Mouse (Mus musculus) heart, embryonic 14.5 days (tissue): Measurements from ENCODE around the gene Mgme1. TPM values are rescaled to one million over a fixed set of nuclear protein-coding genes. Genes with fewer than 3 reads are reported as not detected.

Source experiments
- ATAC-seq: fragments of 200-750 bp; cut with Nextera tagmentation; 2 replicates; pipeline ENCODE4 v1.8.0; 2017; ENCODE audit warnings: low read depth, moderate TSS enrichment; ENCODE audit not compliant: insufficient number of reproducible peaks, insufficient read depth, low FRiP score
- H3K27ac ChIP-seq, 2 experiments: fragments of 200-500 bp in 1 of 2; fragments of 300-500 bp in 1 of 2; sonication (generic) in 1 of 2; replicated peaks in 1 of 2; 2 replicates each; pipeline ENCODE4 v1.5.1; 2012 to 2014; ENCODE audit warnings: low read depth in 2 of 2, low read length in 2 of 2, control low read depth in 1 of 2, mild to moderate bottlenecking in 1 of 2, mixed read lengths in 1 of 2; ENCODE audit not compliant: control insufficient read depth in 1 of 2, insufficient read depth in 1 of 2
- H3K27me3 ChIP-seq: fragments of 300-500 bp; sonication (generic); 2 replicates; pipeline ENCODE4 v1.6.1; 2014; ENCODE audit warnings: mild to moderate bottlenecking, low read length, control low read depth; ENCODE audit not compliant: control insufficient read depth, insufficient read depth
- H3K36me3 ChIP-seq: fragments of 300-500 bp; sonication (generic); 2 replicates; pipeline ENCODE4 v1.6.1; 2014; ENCODE audit warnings: mild to moderate bottlenecking, control low read depth, low read length, mixed read lengths; ENCODE audit not compliant: control insufficient read depth, insufficient read depth
- H3K4me1 ChIP-seq, 2 experiments: fragments of 200-500 bp in 1 of 2; fragments of 300-500 bp in 1 of 2; sonication (generic) in 1 of 2; 2 replicates each; pipeline ENCODE4 v1.6.1; 2012 to 2014; ENCODE audit warnings: low read length in 2 of 2, control low read depth in 1 of 2, mixed read lengths in 1 of 2; ENCODE audit not compliant: control insufficient read depth in 2 of 2, insufficient read depth in 2 of 2
- H3K4me2 ChIP-seq: fragments of 300-500 bp; sonication (generic); 2 replicates; pipeline ENCODE4 v1.6.1; 2014; ENCODE audit warnings: mild to moderate bottlenecking, low read length
- H3K4me3 ChIP-seq, 2 experiments: fragments of 200-500 bp in 1 of 2; fragments of 300-500 bp in 1 of 2; sonication (generic) in 1 of 2; 2 replicates each; pipeline ENCODE4 v1.5.1; 2012 to 2014; ENCODE audit warnings: low read length in 2 of 2, mild to moderate bottlenecking in 2 of 2, control low read depth in 1 of 2, low read depth in 1 of 2, moderate library complexity in 1 of 2; ENCODE audit not compliant: control insufficient read depth in 1 of 2, insufficient read depth in 1 of 2
- H3K9ac ChIP-seq: fragments of 300-500 bp; sonication (generic); 2 replicates; pipeline ENCODE4 v1.6.1; 2014; ENCODE audit warnings: mild to moderate bottlenecking, low read length
- H3K9me3 ChIP-seq: fragments of 300-500 bp; sonication (generic); 2 replicates; pipeline ENCODE4 v1.6.1; 2016; ENCODE audit warnings: low read length, control low read depth; ENCODE audit not compliant: control insufficient read depth
- WGBS: fragments of 180-500 bp; shearing (Covaris S2); extraction: QIAGEN DNeasy Blood & Tissue Kit; methylation state at CpG from one replicate; pipeline ENCODE4 v1.1.7; 2014; 5-methylcytosine and 5-hydroxymethylcytosine counted together
- polyA plus RNA-seq: library from polyadenylated mRNA; unstranded; fragments of >200 nt; fragmentation: Nextera tagmentation; extraction: Ambion mirVana; gene quantifications from 2 replicates; pipeline ENCODE4 v1.2.1, GENCODE M21; 2014

Mgme1 gene
- polyA plus RNA-seq, 1 experiment from 2014 or later: 21.8 TPM

GRCm38 (mm10) chr2:144272088-144272487 lies 1.6 kb downstream of the Mgme1 start:
- H3K9me3 ChIP-seq: no peaks in the 10 kb centered on the region
- no peak overlapping the region for H3K4me3 ChIP-seq
- H3K4me1 ChIP-seq: peaks cover 0 to 29% of the 10 kb centered on the region in 2 experiments; a peak in 2 of 4 replicates
- 89% methylated on average over 12 of the region's 12 CpGs for WGBS
- no peak overlapping the region for H3K27ac ChIP-seq
- no peak overlapping the region for H3K4me2 ChIP-seq
- H3K27me3 ChIP-seq: no peaks in the 10 kb centered on the region
- peaks cover 31% of the 10 kb centered on the region for H3K36me3 ChIP-seq
- H3K9ac ChIP-seq: no peak overlapping the region
- ATAC-seq: no peak

- Histone ChIP-seq H3K4me1 (peaks cover under 1 to 11% of the 10 kb centered on the region in 2 experiments; a peak in 2 of 4 replicates), H3K9ac (peak overlapping the region; percentile 51; the same call in 1 of the 2 replicates), H3K36me3 (peaks cover 47% of the 10 kb centered on the region), H3K27me3 (no peaks in the 10 kb centered on the region), H3K9me3 (no peaks in the 10 kb centered on the region), H3K4me2 (no peak overlapping the region), H3K27ac (peak overlapping the region; percentile 21 to 70), H3K4me3 (no peak overlapping the region)
- ATAC-seq: no peak
- WGBS: 45% methylated on average over 8 of the region's 8 CpGs
Observed at GRCm38 (mm10) chr2:144274741-144275140, 4.3 kb downstream of the Mgme1 start.

- WGBS: 60% methylated on average over 3 of the region's 3 CpGs
- H3K4me3 ChIP-seq: no peak overlapping the region
- no peaks in the 10 kb centered on the region for H3K27me3 ChIP-seq
- ATAC-seq: peak; percentile 31; the same call in 1 of the 2 replicates
- peaks cover 52% of the 10 kb centered on the region for H3K36me3 ChIP-seq
- H3K9ac ChIP-seq: no peak overlapping the region
- H3K4me2 ChIP-seq: no peak overlapping the region
- H3K4me1 ChIP-seq: peaks cover 4 to 10% of the 10 kb centered on the region in 2 experiments; a peak in 2 of 4 replicates
- no peaks in the 10 kb centered on the region for H3K9me3 ChIP-seq
- H3K27ac ChIP-seq: peak overlapping the region; percentile 65 to 69; a peak in 3 of 4 replicates
Observed at GRCm38 (mm10) chr2:144276885-144277284, 6.4 kb downstream of the Mgme1 start.

GRCm38 (mm10) chr2:144279742-144280141 lies 9.3 kb downstream of the Mgme1 start:
- Histone ChIP-seq H3K27me3 (no peaks in the 10 kb centered on the region), H3K4me3 (no peak overlapping the region), H3K4me2 (no peak overlapping the region), H3K9ac (peak overlapping the region; percentile 5; the same call in 1 of the 2 replicates), H3K9me3 (no peaks in the 10 kb centered on the region), H3K27ac (peak overlapping the region; percentile 69 to 77), H3K36me3 (peaks cover 37% of the 10 kb centered on the region), H3K4me1 (peaks cover 6 to 13% of the 10 kb centered on the region in 2 experiments; a peak in 3 of 4 replicates)
- WGBS: 33% methylated on average over 5 of the region's 5 CpGs
- peak; percentile 71 for ATAC-seq

GRCm38 (mm10) chr2:144280568-144280967 lies 10.1 kb downstream of the Mgme1 start:
- WGBS: 78% methylated on average over 3 of the region's 3 CpGs
- Histone ChIP-seq H3K4me1 (peaks cover 10 to 14% of the 10 kb centered on the region in 2 experiments; a peak in 3 of 4 replicates), H3K36me3 (peaks cover 37% of the 10 kb centered on the region), H3K9ac (no peak overlapping the region), H3K27ac (no peak overlapping the region), H3K27me3 (no peaks in the 10 kb centered on the region), H3K4me2 (no peak overlapping the region), H3K4me3 (no peak overlapping the region), H3K9me3 (no peaks in the 10 kb centered on the region)
- no peak for ATAC-seq

GRCm38 (mm10) chr2:144281417-144281816 lies 11.0 kb downstream of the Mgme1 start:
- H3K4me2 ChIP-seq: no peak overlapping the region
- no peak for ATAC-seq
- no peaks in the 10 kb centered on the region for H3K9me3 ChIP-seq
- H3K27me3 ChIP-seq: no peaks in the 10 kb centered on the region
- no peak overlapping the region for H3K27ac ChIP-seq
- no peak overlapping the region for H3K9ac ChIP-seq
- no peak overlapping the region for H3K4me3 ChIP-seq
- H3K4me1 ChIP-seq: peaks cover 10 to 14% of the 10 kb centered on the region in 2 experiments; a peak in 3 of 4 replicates
- H3K36me3 ChIP-seq: peaks cover 34% of the 10 kb centered on the region
- 72% methylated on average over 3 of the region's 3 CpGs for WGBS

GRCm38 (mm10) chr2:144290321-144290720 lies 19.9 kb downstream of the Mgme1 start:
- peaks cover 2 to 7% of the 10 kb centered on the region in 2 experiments for H3K4me1 ChIP-seq
- H3K36me3 ChIP-seq: no peaks in the 10 kb centered on the region
- H3K9ac ChIP-seq: no peak overlapping the region
- WGBS: 81% methylated on average over 7 of the region's 7 CpGs
- H3K27me3 ChIP-seq: no peaks in the 10 kb centered on the region
- H3K4me3 ChIP-seq: no peak overlapping the region
- no peaks in the 10 kb centered on the region for H3K9me3 ChIP-seq
- no peak overlapping the region for H3K27ac ChIP-seq
- no peak for ATAC-seq
- H3K4me2 ChIP-seq: no peak overlapping the region
